Mouse (Mus musculus): ENCODE results near the gene Ywhab. TPM values are rescaled to one million over a fixed set of nuclear protein-coding genes. Genes with fewer than 3 reads are reported as not detected.

The Ywhab gene
- polyA plus RNA-seq, 1 experiment from 2014 or later, result 319 TPM

DNA sequence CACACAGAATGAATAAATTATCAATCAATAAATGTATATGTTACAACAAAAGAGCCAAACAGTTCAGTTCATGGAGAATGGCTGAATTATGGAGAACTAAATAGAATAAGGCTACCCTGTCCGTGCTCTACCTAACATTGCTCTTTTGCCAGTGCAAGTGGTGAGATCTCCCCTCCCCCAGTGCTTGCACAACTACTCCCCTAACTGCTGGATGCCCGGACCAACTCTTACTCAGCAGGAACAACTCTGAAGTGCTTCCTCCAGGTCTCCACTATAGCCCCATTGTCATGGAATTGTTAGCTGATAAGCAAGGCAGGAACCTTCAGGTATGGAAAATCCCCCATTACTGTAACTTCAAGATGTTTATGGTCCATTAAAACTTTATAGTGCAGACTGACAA lies 27.3 kb downstream of the Ywhab start:
- H3K27ac ChIP-seq (ENCODE audit: low read depth), result no peak overlapping the region
- no peak overlapping the region for H3K4me2 ChIP-seq
- DNase-seq, result no peak
- no peaks in the 10 kb centered on the region for H3K9me3 ChIP-seq (ENCODE audit: low read depth, low read length)
- no peak for TF ChIP-seq CTCF (IDR thresholded peaks at IDR 0.05; ENCODE audit: low read depth)
- peaks cover 28% of the 10 kb centered on the region for H3K36me3 ChIP-seq (ENCODE audit: insufficient read depth)
- no peak for ATAC-seq (ENCODE audit: insufficient read depth)
- no peak overlapping the region for H3K4me3 ChIP-seq (ENCODE audit: low read depth, low read length)
- 41% methylated on average over 2 of the region's 2 CpGs for WGBS
- H3K27me3 ChIP-seq (ENCODE audit: insufficient read depth, low read length), result no peaks in the 10 kb centered on the region
- H3K4me1 ChIP-seq (ENCODE audit: insufficient read depth), result no peaks in the 10 kb centered on the region
- H3K9ac ChIP-seq, result no peak overlapping the region

DNA sequence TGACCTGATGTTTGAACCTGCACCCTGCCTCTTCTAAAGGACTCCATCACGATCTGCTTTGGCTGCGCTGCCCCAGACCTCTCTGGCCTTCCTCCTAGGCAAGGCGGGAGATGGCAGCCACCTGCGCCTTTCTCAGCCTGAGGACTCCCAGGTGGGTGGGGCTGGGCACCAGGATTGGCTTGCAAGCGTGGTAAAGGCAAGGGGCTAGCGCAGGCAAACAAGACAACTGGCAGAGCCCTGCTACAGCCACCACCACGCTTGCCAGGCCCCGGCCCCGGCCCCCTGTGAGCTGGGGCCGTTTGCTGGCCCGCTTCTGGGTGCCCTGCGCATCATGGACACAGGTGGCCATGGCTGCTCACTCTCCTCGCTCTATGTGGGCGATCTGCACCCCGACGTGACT lies 30.4 kb downstream of the Ywhab start, which contains the start of gene Pabpc1l:
Gene Pabpc1l (plus strand): TSS at position 301 of the 400 bp plus-strand sequence.
- Histone ChIP-seq H3K4me1 (ENCODE audit: insufficient read depth) (no peaks in the 10 kb centered on the region), H3K9me3 (ENCODE audit: low read depth, low read length) (no peaks in the 10 kb centered on the region), H3K4me3 (ENCODE audit: low read depth, low read length) (no peak within 1 kb of the TSS), H3K4me2 (no peak within 1 kb of the TSS), H3K27ac (ENCODE audit: low read depth) (no peak within 1 kb of the TSS), H3K27me3 (ENCODE audit: insufficient read depth, low read length) (no peaks in the 10 kb centered on the region), H3K36me3 (ENCODE audit: insufficient read depth) (no peaks in the 10 kb centered on the region), H3K9ac (no peak within 1 kb of the TSS)
- TF ChIP-seq CTCF (IDR thresholded peaks at IDR 0.05; ENCODE audit: low read depth), result no peak
- 81% methylated on average over 16 of the region's 16 CpGs for WGBS
- ATAC-seq (ENCODE audit: insufficient read depth), result no peak
- no peak for DNase-seq

GRCm38 (mm10) chr2:164031147-164031546 lies 36.4 kb downstream of the Ywhab start:
- no peak overlapping the region for H3K9ac ChIP-seq
- no peak for DNase-seq
- no peak overlapping the region for H3K4me3 ChIP-seq (ENCODE audit: low read depth, low read length)
- H3K27me3 ChIP-seq (ENCODE audit: insufficient read depth, low read length), result no peaks in the 10 kb centered on the region
- H3K4me2 ChIP-seq, result no peak overlapping the region
- ATAC-seq (ENCODE audit: insufficient read depth), result no peak
- no peak overlapping the region for H3K27ac ChIP-seq (ENCODE audit: low read depth)
- no peak for TF ChIP-seq CTCF (IDR thresholded peaks at IDR 0.05; ENCODE audit: low read depth)
- no peaks in the 10 kb centered on the region for H3K9me3 ChIP-seq (ENCODE audit: low read depth, low read length)
- H3K4me1 ChIP-seq (ENCODE audit: insufficient read depth), result no peaks in the 10 kb centered on the region
- WGBS, result 67% methylated on average over 10 of the region's 10 CpGs
- H3K36me3 ChIP-seq (ENCODE audit: insufficient read depth), result no peaks in the 10 kb centered on the region

GRCm38 (mm10) chr2:164032973-164033372 lies 38.2 kb downstream of the Ywhab start:
- 93% methylated on average over 3 of the region's 3 CpGs for WGBS
- Histone ChIP-seq H3K27me3 (ENCODE audit: insufficient read depth, low read length) (no peaks in the 10 kb centered on the region), H3K4me3 (ENCODE audit: low read depth, low read length) (no peak overlapping the region), H3K4me2 (no peak overlapping the region), H3K9me3 (ENCODE audit: low read depth, low read length) (no peaks in the 10 kb centered on the region), H3K4me1 (ENCODE audit: insufficient read depth) (no peaks in the 10 kb centered on the region), H3K9ac (no peak overlapping the region), H3K36me3 (ENCODE audit: insufficient read depth) (no peaks in the 10 kb centered on the region), H3K27ac (ENCODE audit: low read depth) (no peak overlapping the region)
- TF ChIP-seq CTCF (IDR thresholded peaks at IDR 0.05; ENCODE audit: low read depth), result no peak
- ATAC-seq (ENCODE audit: insufficient read depth) (no peak), DNase-seq (no peak)

GRCm38 (mm10) chr2:164036520-164037019 lies 41.8 kb downstream of the Ywhab start:
- peak; percentile 26 for DNase-seq
- no peak overlapping the region for H3K4me3 ChIP-seq (ENCODE audit: low read depth, low read length)
- 46% methylated on average over 10 of the region's 10 CpGs for WGBS
- H3K4me1 ChIP-seq (ENCODE audit: insufficient read depth), result no peaks in the 10 kb centered on the region
- peak; percentile 33 for TF ChIP-seq CTCF (IDR thresholded peaks at IDR 0.05; ENCODE audit: low read depth)
- H3K27ac ChIP-seq (ENCODE audit: low read depth), result no peak overlapping the region
- H3K9ac ChIP-seq, result no peak overlapping the region
- H3K9me3 ChIP-seq (ENCODE audit: low read depth, low read length), result no peaks in the 10 kb centered on the region
- H3K36me3 ChIP-seq (ENCODE audit: insufficient read depth), result no peaks in the 10 kb centered on the region
- H3K27me3 ChIP-seq (ENCODE audit: insufficient read depth, low read length), result no peaks in the 10 kb centered on the region
- ATAC-seq (ENCODE audit: insufficient read depth), result no peak
- no peak overlapping the region for H3K4me2 ChIP-seq

DNA sequence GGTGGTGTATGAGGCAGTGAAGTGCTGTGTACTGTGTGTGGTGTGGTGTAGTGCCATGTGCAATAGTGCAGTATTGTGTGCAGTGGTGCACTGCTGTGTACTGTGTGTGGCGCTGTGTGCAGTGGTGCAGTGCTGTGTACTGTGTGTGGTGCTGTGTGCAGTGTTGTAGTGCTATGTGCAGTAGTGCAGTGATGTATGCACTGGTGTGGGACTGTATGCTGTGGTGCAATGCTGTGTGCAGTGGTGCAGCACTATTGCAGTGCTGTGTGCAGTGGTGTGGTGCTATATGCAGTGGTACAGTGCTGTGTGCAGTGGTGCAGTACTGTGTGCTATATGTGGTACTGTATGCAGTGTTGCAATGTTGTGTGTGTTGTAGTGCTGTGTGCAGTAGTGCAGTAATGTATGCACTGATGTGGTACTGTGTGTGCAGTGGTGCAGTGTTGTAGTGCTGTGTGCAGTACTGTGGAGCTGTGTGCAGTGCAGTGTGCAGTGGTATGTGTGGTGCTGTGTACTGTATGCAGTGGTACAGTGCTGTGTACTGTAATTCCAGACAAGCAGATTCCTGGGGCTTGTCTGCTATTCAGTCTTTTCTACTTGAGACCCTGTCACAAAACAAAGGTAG lies 43.8 kb downstream of the Ywhab start:
- Histone ChIP-seq H3K9me3 (ENCODE audit: low read depth, low read length) (no peaks in the 10 kb centered on the region), H3K4me3 (ENCODE audit: low read depth, low read length) (no peak overlapping the region), H3K4me1 (ENCODE audit: insufficient read depth) (no peaks in the 10 kb centered on the region), H3K27ac (ENCODE audit: low read depth) (no peak overlapping the region), H3K36me3 (ENCODE audit: insufficient read depth) (no peaks in the 10 kb centered on the region), H3K27me3 (ENCODE audit: insufficient read depth, low read length) (no peaks in the 10 kb centered on the region), H3K4me2 (no peak overlapping the region), H3K9ac (no peak overlapping the region)
- WGBS, result 100% methylated on average over 1 of the region's 1 CpGs
- TF ChIP-seq CTCF (IDR thresholded peaks at IDR 0.05; ENCODE audit: low read depth), result no peak
- ATAC-seq (ENCODE audit: insufficient read depth), result no peak; the same call in 1 of the 2 replicates
- no peak for DNase-seq

- Histone ChIP-seq H3K27ac (ENCODE audit: low read depth) (no peak overlapping the region), H3K4me2 (no peak overlapping the region), H3K27me3 (ENCODE audit: insufficient read depth, low read length) (no peaks in the 10 kb centered on the region), H3K4me1 (ENCODE audit: insufficient read depth) (no peaks in the 10 kb centered on the region), H3K36me3 (ENCODE audit: insufficient read depth) (no peaks in the 10 kb centered on the region), H3K9me3 (ENCODE audit: low read depth, low read length) (no peaks in the 10 kb centered on the region), H3K9ac (no peak overlapping the region), H3K4me3 (ENCODE audit: low read depth, low read length) (no peak overlapping the region)
- DNase-seq, result no peak
- TF ChIP-seq CTCF (IDR thresholded peaks at IDR 0.05; ENCODE audit: low read depth), result no peak
- WGBS, result 78% methylated on average over 6 of the region's 6 CpGs
- ATAC-seq (ENCODE audit: insufficient read depth), result no peak
Measured at GRCm38 (mm10) chr2:164040949-164041348, 46.2 kb downstream of the Ywhab start.

Measured in lung, embryonic 14.5 days (tissue).